Mouse (Mus musculus) NIH3T3 (cell line): ENCODE results near the gene Mdga2.

ENCODE experiments used
- DNase-seq: peaks from one replicate; pipeline ENCODE4 v3.0.0-alpha.2; 2012; ENCODE audit warnings: low read depth

Gene Mdga2

GRCm38 (mm10) chr12:67056621-67057020, 165.7 kb downstream of the Mdga2 start:
- no peak for DNase-seq

DNA sequence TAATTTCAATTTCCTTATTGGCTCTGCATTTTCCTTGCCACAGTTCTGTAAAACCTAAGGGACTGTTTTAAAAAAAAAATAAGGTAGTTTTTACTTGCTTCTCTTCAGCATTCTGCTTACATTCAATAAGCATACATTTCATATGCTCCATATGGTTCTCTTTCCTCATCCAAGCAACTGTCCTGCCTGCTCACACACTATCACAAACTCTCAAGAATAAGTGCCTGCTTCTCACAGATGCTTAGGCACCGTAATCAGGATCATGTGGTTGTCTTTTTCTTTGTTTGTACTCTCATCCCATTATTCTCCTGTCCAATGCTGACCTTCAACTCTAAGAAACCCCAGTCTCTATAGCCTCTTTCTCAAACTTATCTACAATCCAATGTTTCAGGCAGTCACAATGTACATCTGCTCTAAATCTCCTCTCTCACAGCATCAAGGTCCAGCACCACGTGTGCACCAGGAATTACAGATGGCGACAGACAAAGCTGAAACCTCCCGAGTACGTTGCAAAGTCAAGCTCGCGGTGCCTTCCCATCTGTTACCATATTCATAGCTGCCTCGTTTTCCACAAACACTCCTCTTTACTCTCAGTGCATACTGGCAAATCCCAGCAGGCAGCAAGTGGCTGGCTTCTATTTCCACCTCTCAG, 177.1 kb downstream of the Mdga2 start:
- DNase-seq, result no peak

- no peak for DNase-seq
These were observed 180.5 kb downstream of the Mdga2 start for GRCm38 (mm10) chr12:67041865-67042264.

- DNase-seq, result no peak
These were observed 186.7 kb downstream of the Mdga2 start for GRCm38 (mm10) chr12:67035509-67036261.

- DNase-seq, result no peak
These were observed 205.2 kb downstream of the Mdga2 start for GRCm38 (mm10) chr12:67017192-67017591.

GRCm38 (mm10) chr12:67011368-67011767, 211.0 kb downstream of the Mdga2 start:
- DNase-seq, result no peak

GRCm38 (mm10) chr12:67010318-67010717, 212.0 kb downstream of the Mdga2 start:
- DNase-seq, result no peak

DNA sequence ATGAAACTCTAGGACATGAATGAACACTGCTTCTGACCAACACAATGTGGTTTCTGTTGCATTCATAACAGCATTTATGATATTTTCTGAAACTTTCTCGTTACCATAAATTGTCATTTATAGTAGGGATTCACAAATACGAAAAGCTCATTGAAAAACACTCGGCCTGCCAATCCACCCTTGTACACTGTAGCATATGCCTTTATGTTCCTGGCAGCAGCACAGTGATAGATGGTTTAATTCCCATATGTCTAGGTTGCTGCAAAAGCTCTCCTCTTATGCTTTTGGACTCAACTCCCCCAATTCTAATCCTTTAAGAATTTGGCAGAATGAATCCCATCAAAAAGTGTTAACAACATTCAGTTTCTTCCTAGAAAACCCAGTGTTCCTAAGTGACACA, 213.2 kb downstream of the Mdga2 start:
- no peak for DNase-seq

- DNase-seq, result no peak
These were observed 268.2 kb downstream of the Mdga2 start for GRCm38 (mm10) chr12:66954129-66954528.

GRCm38 (mm10) chr12:66915741-66916140, 306.6 kb downstream of the Mdga2 start:
- DNase-seq, result no peak

- DNase-seq, result no peak
These were observed 323.0 kb downstream of the Mdga2 start for GRCm38 (mm10) chr12:66899366-66899765.

DNA sequence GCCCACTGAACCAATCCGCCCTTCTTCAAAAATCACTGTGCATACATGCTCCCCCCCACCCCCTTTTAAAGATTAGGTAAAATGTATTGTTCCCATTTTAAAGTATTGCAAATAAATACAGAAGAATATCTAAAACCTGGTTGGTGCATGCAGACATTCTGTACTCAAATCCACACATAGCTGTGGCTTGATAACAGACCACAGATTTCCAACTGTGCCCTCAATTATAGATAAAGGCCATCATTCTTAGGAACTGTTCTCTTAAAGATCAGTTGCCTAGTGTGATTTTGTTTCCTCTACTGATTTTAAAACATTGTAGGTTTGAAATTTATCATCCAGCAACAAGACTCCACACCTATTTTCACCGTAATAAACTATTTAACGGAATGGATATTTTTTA, 325.6 kb downstream of the Mdga2 start:
- DNase-seq, result no peak

GRCm38 (mm10) chr12:66890296-66890695, 332.1 kb downstream of the Mdga2 start:
- no peak for DNase-seq

DNA sequence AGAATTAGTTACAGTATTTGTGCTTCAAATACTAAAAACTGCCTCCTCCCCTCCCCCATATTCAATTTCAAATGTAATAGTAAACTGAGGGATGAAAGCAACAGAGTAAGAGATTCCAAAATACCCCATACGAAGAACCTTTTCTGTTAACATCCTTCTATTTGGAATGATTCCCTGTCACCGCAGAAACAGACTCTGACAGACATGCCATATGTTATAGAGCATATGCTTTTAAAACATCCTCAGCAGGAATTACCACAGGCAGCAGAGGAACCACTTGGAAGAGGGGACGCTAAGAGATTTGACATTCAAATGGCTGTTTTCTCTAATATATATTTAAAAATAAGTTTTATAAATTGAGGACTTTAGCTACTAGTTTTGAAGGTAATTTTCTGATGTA, 333.1 kb downstream of the Mdga2 start:
- no peak for DNase-seq

DNA sequence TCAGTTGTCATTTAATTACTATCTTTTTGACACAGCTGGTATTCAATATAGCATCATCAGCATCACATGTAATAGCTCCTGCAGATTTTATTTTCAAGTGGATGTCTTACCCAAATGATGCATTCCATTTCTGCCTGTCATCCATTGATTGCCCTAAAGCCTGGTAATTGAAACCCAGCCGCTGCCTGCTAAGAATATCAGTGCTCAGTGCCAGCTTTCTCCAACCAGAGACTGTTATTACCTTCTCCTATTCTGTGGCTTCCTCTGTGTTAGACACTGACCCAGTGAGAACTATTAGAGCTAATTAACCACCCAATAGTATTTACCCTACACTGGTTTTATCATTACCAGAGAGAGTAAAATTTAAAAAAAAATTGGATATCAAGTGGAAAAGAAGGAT, 333.7 kb downstream of the Mdga2 start:
- DNase-seq, result no peak

DNA sequence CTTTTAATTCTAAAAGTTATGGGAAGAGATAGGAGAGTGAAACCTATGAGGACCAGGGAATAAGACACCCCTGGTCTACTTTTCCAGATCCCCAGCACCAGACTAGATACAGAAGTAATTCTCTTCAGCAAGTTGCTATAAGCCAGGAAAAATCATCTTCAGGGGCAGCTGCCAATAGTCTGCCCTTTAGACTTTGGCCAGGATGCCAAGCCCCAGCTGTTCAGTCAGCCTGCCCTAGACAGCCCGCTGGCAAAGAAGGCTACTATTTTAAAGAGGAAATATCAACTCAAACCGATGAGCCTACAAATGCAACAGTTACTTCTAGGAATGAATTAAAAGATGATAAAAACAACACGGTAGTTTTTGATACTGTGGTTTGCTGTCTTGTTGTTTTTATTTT, 356.1 kb downstream of the Mdga2 start:
- DNase-seq, result no peak

DNA sequence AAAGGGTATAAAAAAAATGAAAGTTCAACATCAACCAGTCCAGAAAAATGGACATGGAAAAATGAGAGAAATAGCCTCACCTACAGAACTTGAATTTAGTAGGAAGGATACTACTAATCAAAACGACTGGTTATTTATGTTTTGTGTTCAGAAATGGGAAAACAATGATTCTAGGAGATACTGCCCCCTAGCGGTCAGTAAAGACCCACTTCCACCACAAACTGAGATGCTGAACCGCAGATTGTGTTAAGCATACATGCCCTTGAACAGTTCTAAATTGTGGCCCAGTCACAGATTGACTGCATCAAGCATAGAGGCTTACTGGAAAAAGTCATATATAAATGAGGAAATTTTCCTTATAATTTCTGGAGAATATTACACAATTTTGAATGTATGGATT, 369.2 kb downstream of the Mdga2 start:
- peak; percentile 35 for DNase-seq

DNA sequence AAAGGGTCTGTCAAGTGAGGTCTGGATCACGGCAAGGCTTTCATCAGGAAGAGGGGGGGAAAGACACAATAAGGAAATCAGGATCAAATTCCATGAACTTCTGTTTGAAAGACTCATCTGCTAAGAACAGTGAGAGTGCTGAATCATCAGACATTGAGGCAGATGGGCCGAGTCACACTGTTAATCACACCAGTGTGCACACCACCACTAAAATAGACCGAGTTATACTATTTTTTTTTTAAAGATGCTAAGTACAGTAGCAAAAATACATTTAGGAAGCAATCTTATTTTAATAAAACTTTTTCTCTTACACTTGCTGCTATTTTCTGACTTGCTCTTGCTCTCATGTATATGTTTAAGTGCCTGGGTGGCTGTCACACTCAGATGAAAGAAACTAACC, 382.0 kb downstream of the Mdga2 start:
- DNase-seq, result no peak

DNA sequence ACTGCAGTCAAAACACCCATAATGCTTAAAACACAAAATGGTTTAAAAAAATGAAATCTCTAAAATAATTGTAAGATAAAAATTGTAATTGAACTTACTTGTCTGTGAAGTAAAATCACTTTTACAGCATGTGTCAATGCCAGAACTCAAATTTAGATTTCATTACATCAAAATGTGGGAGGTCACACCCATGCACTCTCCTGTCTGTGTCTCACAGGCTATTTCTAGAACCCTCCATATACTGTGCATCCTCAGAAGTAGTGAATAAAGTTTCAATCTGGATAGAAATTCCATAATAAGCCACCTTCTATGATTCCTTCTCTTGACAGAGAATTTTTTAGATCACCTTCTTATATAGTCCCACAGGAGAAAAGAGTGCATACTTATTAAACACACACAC, 466.7 kb downstream of the Mdga2 start:
- no peak for DNase-seq

GRCm38 (mm10) chr12:66734536-66734935, 487.8 kb downstream of the Mdga2 start:
- no peak for DNase-seq

DNA sequence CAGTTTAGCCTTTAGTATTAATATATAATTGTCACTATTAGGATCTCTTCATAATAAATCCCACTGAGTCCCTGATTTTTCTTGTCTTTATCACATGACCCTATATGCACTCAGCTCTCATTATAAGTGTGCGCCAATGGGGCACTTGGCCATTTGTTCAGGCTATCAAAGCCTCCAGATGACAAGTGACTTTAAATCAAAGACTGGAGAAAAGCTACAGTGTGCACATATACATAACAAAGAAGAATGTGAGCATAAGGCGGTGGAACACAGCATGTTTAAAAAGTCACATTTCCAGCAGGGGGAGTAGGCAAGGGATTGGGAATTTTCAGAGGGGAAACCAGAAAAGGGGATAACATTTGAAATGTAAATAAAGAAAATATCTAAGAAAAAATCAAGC, 497.9 kb downstream of the Mdga2 start:
- no peak for DNase-seq

DNA sequence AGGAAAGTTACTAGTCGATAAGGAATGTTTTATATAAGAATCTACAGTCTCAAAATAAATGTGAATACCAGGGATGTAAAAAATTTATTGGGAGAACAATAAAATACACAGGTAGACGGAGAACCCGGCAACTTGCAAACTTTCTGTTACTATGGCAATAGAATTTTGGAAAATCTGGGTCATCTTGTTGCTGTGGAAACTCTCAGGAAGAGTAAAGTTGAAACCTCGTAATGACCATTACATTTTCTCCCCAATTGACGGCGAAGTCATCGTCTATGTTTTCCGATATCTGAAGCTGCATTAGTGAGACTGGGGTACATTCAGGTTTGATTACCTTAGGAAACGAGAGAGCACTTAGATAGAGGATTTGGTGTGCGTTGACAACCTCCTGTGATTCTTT, 514.0 kb downstream of the Mdga2 start:
- no peak for DNase-seq

DNA sequence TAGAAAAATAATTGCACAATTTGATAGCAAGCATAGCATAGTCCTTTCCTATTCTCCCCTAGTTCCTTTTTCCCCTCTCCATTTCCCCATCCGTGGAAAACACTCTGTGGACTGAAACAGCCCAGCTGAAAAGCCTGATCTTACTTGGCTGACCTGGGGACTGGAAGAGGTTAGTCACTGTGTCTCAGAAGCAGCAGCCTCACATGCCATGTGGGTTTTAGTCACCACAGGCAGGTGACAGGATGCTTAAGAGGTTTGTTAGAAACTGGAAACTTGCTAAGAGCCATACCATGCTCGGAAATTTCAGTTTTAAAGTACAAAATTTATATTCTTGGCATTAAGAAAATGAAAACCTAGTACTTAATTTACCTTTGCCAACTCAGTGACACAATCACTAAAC, 514.9 kb downstream of the Mdga2 start:
- no peak for DNase-seq

GRCm38 (mm10) chr12:66705015-66705414, 517.3 kb downstream of the Mdga2 start:
- DNase-seq, result no peak
